8 mouse cellular contexts compared by ENCODE assay signal in the genomic region with DNA sequence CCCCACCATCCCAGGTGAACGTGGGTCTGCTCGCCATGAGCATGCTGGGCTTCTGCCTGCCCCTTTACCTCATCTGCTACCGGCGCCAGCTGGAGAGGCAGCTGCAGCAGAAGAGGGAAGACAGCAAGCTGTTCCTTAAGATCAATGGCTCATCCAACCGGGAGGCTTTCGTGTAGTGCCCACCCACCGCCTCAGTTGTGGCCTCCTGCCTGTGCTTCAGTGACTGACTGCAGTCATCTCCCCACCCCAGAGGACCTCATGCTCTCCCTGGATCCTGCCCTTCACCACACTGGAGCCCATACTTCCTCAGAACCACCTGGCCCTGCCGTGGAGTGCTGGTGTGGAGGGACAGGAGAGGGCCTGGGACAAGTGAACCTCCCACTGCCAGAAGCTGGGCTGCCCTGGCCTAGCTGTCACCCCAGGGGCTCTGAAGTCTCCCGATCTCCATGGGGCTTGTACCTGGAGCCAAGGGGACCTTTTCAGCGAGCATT. TPM values are rescaled to one million over a fixed set of nuclear protein-coding genes. Genes with fewer than 3 reads are reported as not detected.
DNase-seq lines count a peak whose midpoint lies in the region; ATAC-seq lines count a peak whose summit lies in the region.

No protein-coding gene starts in this region.

- H3K4me1 ChIP-seq in kidney, embryonic 14.5 days (ENCODE audit: control insufficient read depth, insufficient read depth, low read length), result peaks cover 15% of the 10 kb centered on the region
- H3K4me1 ChIP-seq in embryonic facial prominence, embryonic 11.5 days (ENCODE audit: control insufficient read depth, insufficient read depth, low read length), result peaks cover 7% of the 10 kb centered on the region
- peaks cover 19% of the 10 kb centered on the region for H3K4me1 ChIP-seq in hindbrain, embryonic 15.5 days (replicated peaks)
- peaks cover 15% of the 10 kb centered on the region for H3K4me1 ChIP-seq in midbrain, embryonic 14.5 days (ENCODE audit: control insufficient read depth, insufficient read depth, low read length)

- WGBS in kidney, embryonic 14.5 days, result 17% methylated on average over 10 of the region's 10 CpGs
- 18% methylated on average over 10 of the region's 10 CpGs for WGBS in embryonic facial prominence, embryonic 11.5 days
- WGBS in hindbrain, embryonic 15.5 days, result 12% methylated on average over 10 of the region's 10 CpGs
- 9% methylated on average over 10 of the region's 10 CpGs for WGBS in midbrain, embryonic 14.5 days

- ATAC-seq in kidney, embryonic 14.5 days (ENCODE audit: low FRiP score, low TSS enrichment), result no peak; the same call in 1 of the 2 replicates
- ATAC-seq in embryonic facial prominence, embryonic 11.5 days (replicated peaks; ENCODE audit: insufficient number of reproducible peaks, low FRiP score, low TSS enrichment, low read depth), result peak; percentile 36; the same call in 1 of the 2 replicates
- no peak for ATAC-seq in hindbrain, embryonic 15.5 days (ENCODE audit: low FRiP score, low read depth)
- ATAC-seq in midbrain, embryonic 14.5 days (ENCODE audit: low FRiP score, low TSS enrichment), result no peak

- DNase-seq in kidney, postnatal 14 days, result no peak
- DNase-seq in embryonic facial prominence, embryonic 11.5 days (ENCODE audit: low spot score), result no peak
- peak; percentile 35 for DNase-seq in midbrain, embryonic 14.5 days
- peak; percentile 58 for DNase-seq in thymus, postnatal 4 days
- no peak for DNase-seq in Muller cell, postnatal 12 days (ENCODE audit: inconsistent ontology term)
- no peak for DNase-seq in adrenal gland, adult 8-10 months

- peak overlapping the region; percentile 19 for H3K4me2 ChIP-seq in kidney, embryonic 14.5 days (replicated peaks; ENCODE audit: low read depth, low read length)
- peak overlapping the region; percentile 13 for H3K4me2 ChIP-seq in embryonic facial prominence, embryonic 11.5 days (ENCODE audit: low read depth, low read length)
- no peak overlapping the region for H3K4me2 ChIP-seq in hindbrain, embryonic 15.5 days
- no peak overlapping the region for H3K4me2 ChIP-seq in midbrain, embryonic 14.5 days (ENCODE audit: low read length)

- no peaks in the 10 kb centered on the region for H3K9me3 ChIP-seq in kidney, embryonic 14.5 days (ENCODE audit: control insufficient read depth, low read length)
- no peaks in the 10 kb centered on the region for H3K9me3 ChIP-seq in embryonic facial prominence, embryonic 11.5 days (replicated peaks; ENCODE audit: control insufficient read depth, low read length)
- no peaks in the 10 kb centered on the region for H3K9me3 ChIP-seq in hindbrain, embryonic 15.5 days
- H3K9me3 ChIP-seq in midbrain, embryonic 14.5 days (ENCODE audit: control insufficient read depth, low read length), result no peaks in the 10 kb centered on the region

- no peaks in the 10 kb centered on the region for H3K27me3 ChIP-seq in kidney, embryonic 14.5 days (ENCODE audit: control insufficient read depth, insufficient read depth, low read length)
- no peaks in the 10 kb centered on the region; the same call in 1 of the 2 replicates for H3K27me3 ChIP-seq in embryonic facial prominence, embryonic 11.5 days (ENCODE audit: control insufficient read depth, insufficient read depth, low read length)
- no peaks in the 10 kb centered on the region for H3K27me3 ChIP-seq in hindbrain, embryonic 15.5 days
- H3K27me3 ChIP-seq in midbrain, embryonic 14.5 days (ENCODE audit: control insufficient read depth, insufficient read depth, low read length), result no peaks in the 10 kb centered on the region

- H3K9ac ChIP-seq in kidney, embryonic 14.5 days (ENCODE audit: low read depth, low read length), result peak overlapping the region; percentile 42
- peak overlapping the region; percentile 48 for H3K9ac ChIP-seq in embryonic facial prominence, embryonic 11.5 days (replicated peaks; ENCODE audit: low read length)
- H3K9ac ChIP-seq in hindbrain, embryonic 15.5 days, result peak overlapping the region; percentile 26
- peak overlapping the region; percentile 36; the same call in 1 of the 2 replicates for H3K9ac ChIP-seq in midbrain, embryonic 14.5 days (replicated peaks; ENCODE audit: low read length)

- peak overlapping the region; percentile 62; the same call in 1 of the 2 replicates for H3K27ac ChIP-seq in kidney, embryonic 14.5 days (ENCODE audit: low read depth, low read length)
- no peak overlapping the region; the same call in 1 of the 2 replicates for H3K27ac ChIP-seq in embryonic facial prominence, embryonic 11.5 days (replicated peaks; ENCODE audit: low read depth, low read length)
- peak overlapping the region; percentile 78 for H3K27ac ChIP-seq in hindbrain, embryonic 15.5 days (replicated peaks)
- peak overlapping the region; percentile 84 for H3K27ac ChIP-seq in midbrain, embryonic 14.5 days (replicated peaks; ENCODE audit: low read depth, low read length)

- no peak overlapping the region for H3K4me3 ChIP-seq in kidney, embryonic 14.5 days (ENCODE audit: low read length)
- H3K4me3 ChIP-seq in embryonic facial prominence, embryonic 11.5 days (ENCODE audit: low read depth, low read length), result no peak overlapping the region
- no peak overlapping the region for H3K4me3 ChIP-seq in hindbrain, embryonic 15.5 days
- no peak overlapping the region for H3K4me3 ChIP-seq in midbrain, embryonic 14.5 days (replicated peaks; ENCODE audit: low read depth, low read length)

- no peaks in the 10 kb centered on the region for H3K36me3 ChIP-seq in kidney, embryonic 14.5 days (ENCODE audit: control insufficient read depth, insufficient read depth, low read length)
- H3K36me3 ChIP-seq in embryonic facial prominence, embryonic 11.5 days (replicated peaks; ENCODE audit: control insufficient read depth, insufficient read depth, low read depth, low read length), result no peaks in the 10 kb centered on the region; the same call in none of the 2 replicates
- H3K36me3 ChIP-seq in hindbrain, embryonic 15.5 days, result peaks cover 24% of the 10 kb centered on the region
- peaks cover 30% of the 10 kb centered on the region for H3K36me3 ChIP-seq in midbrain, embryonic 14.5 days (ENCODE audit: control insufficient read depth, insufficient read depth, low read length)

RNA-seq across cellular contexts. Expression of a gene that starts 15.6 kb away (rescaled TPM):
- polyA plus RNA-seq in kidney, embryonic 14.5 days (2014; fragmentation: Nextera tagmentation; extraction: Ambion mirVana), result 78.2 and 99.5 TPM in 2 replicates
- 83.0 and 84.2 TPM in 2 replicates for polyA plus RNA-seq in embryonic facial prominence, embryonic 11.5 days (2014; fragmentation: Nextera tagmentation; extraction: Ambion mirVana)
- 120 and 124 TPM in 2 replicates for polyA plus RNA-seq in hindbrain, embryonic 15.5 days (2015; fragmentation: Nextera tagmentation; extraction: Ambion mirVana)
- 115 and 120 TPM in 2 replicates for polyA plus RNA-seq in midbrain, embryonic 14.5 days (2014; fragmentation: Nextera tagmentation; extraction: Ambion mirVana)
- total RNA-seq in adrenal gland, adult 8-10 months (2022), result 100 to 1,000 TPM; 172 to 186 (median 176) TPM

RNA-seq across cellular contexts. Expression of a gene that starts 40.9 kb away (rescaled TPM):
- polyA plus RNA-seq in kidney, embryonic 14.5 days (2014; fragmentation: Nextera tagmentation; extraction: Ambion mirVana), result 3.5 and 6.0 TPM in 2 replicates
- polyA plus RNA-seq in embryonic facial prominence, embryonic 11.5 days (2014; fragmentation: Nextera tagmentation; extraction: Ambion mirVana), result 2.6 and 3.2 TPM in 2 replicates
- polyA plus RNA-seq in hindbrain, embryonic 15.5 days (2015; fragmentation: Nextera tagmentation; extraction: Ambion mirVana), result 15.2 and 17.6 TPM in 2 replicates
- polyA plus RNA-seq in midbrain, embryonic 14.5 days (2014; fragmentation: Nextera tagmentation; extraction: Ambion mirVana), result 15.7 and 18.3 TPM in 2 replicates
- total RNA-seq in adrenal gland, adult 8-10 months (2022), result 10 to 100 TPM; 22.5 to 29.8 (median 23.2) TPM

RNA-seq across cellular contexts. Expression of a gene that starts 58.4 kb away (rescaled TPM):
- 24.9 and 30.1 TPM in 2 replicates for polyA plus RNA-seq in kidney, embryonic 14.5 days (2014; fragmentation: Nextera tagmentation; extraction: Ambion mirVana)
- polyA plus RNA-seq in embryonic facial prominence, embryonic 11.5 days (2014; fragmentation: Nextera tagmentation; extraction: Ambion mirVana), result 17.3 and 21.9 TPM in 2 replicates
- 38.8 and 39.1 TPM in 2 replicates for polyA plus RNA-seq in hindbrain, embryonic 15.5 days (2015; fragmentation: Nextera tagmentation; extraction: Ambion mirVana)
- 49.2 and 53.0 TPM in 2 replicates for polyA plus RNA-seq in midbrain, embryonic 14.5 days (2014; fragmentation: Nextera tagmentation; extraction: Ambion mirVana)
- 10 to 100 TPM; 46.2 to 62.5 (median 53.6) TPM for total RNA-seq in adrenal gland, adult 8-10 months (2022)

RNA-seq across cellular contexts. Expression of a gene that starts 59.0 kb away (rescaled TPM):
- polyA plus RNA-seq in kidney, embryonic 14.5 days (2014; fragmentation: Nextera tagmentation; extraction: Ambion mirVana), result 10.0 TPM in 2 replicates
- 2.7 and 3.3 TPM in 2 replicates for polyA plus RNA-seq in embryonic facial prominence, embryonic 11.5 days (2014; fragmentation: Nextera tagmentation; extraction: Ambion mirVana)
- polyA plus RNA-seq in hindbrain, embryonic 15.5 days (2015; fragmentation: Nextera tagmentation; extraction: Ambion mirVana), result 4.0 and 4.5 TPM in 2 replicates
- polyA plus RNA-seq in midbrain, embryonic 14.5 days (2014; fragmentation: Nextera tagmentation; extraction: Ambion mirVana), result 2.0 and 3.6 TPM in 2 replicates
- total RNA-seq in adrenal gland, adult 8-10 months (2022), result 1 to 10 TPM; 6.0 to 9.4 (median 7.2) TPM

Comparison
In these comparisons a context has a peak if more than half of its experiments do, and no peak if none do; other contexts are left out.
1. H3K4me2 ChIP-seq: peak in kidney, embryonic 14.5 days (single experiment) and embryonic facial prominence, embryonic 11.5 days (single experiment); none in hindbrain, embryonic 15.5 days (single experiment) and midbrain, embryonic 14.5 days (single experiment).
2. DNase-seq: peak in midbrain, embryonic 14.5 days (single experiment) and thymus, postnatal 4 days (single experiment); none in kidney, postnatal 14 days (single experiment), embryonic facial prominence, embryonic 11.5 days (single experiment), Muller cell, postnatal 12 days (single experiment) and adrenal gland, adult 8-10 months (single experiment).
3. Peak in every context shown above with its lines, with median percentiles within 50 percentile points of each other: H3K9ac ChIP-seq.